Mouse (Mus musculus): ENCODE measurements around the gene Tmem198. TPM values are rescaled to one million over a fixed set of nuclear protein-coding genes. Genes with fewer than 3 reads are reported as not detected.

The Tmem198 gene
- total RNA-seq, 2 experiments from 2014 or later: 0.68 to 0.87 TPM

GRCm38 (mm10) chr1:75490785-75491551, 11.6 kb downstream of the Tmem198 start:
- no peak for DNase-seq

DNA sequence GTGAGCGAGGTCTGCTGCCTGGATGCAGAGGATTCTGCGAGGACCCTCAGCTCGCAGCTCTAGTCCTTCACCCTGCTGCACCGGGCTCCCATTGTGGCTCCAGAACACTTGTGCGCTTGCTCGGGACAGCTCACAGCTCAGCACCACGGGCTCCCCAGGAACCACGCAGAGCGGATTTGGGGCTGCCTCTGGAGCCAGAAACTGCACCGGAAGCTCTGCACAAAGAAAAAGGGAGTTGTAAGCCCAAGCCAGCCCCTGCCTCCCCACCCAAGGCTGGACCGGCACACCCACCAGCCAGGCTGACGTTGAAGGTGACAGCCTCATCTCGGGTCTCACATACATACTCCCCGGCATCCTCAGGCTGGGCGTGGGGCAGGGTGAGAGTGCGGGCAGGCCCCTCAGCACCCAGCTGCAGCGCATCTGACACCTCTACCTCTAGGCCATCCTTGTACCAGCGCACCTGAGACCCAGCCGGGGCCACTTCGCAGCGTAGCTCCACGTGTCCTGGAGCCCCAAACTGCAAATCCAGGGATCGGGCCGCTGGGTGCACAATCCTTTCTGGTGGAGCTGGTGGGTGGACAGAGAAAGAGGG, 13.3 kb downstream of the Tmem198 start:
- DNase-seq: no peak

GRCm38 (mm10) chr1:75494878-75495548, 15.7 kb downstream of the Tmem198 start:
- no peak for DNase-seq

GRCm38 (mm10) chr1:75498897-75499296, 19.6 kb downstream of the Tmem198 start:
- DNase-seq: no peak

DNA sequence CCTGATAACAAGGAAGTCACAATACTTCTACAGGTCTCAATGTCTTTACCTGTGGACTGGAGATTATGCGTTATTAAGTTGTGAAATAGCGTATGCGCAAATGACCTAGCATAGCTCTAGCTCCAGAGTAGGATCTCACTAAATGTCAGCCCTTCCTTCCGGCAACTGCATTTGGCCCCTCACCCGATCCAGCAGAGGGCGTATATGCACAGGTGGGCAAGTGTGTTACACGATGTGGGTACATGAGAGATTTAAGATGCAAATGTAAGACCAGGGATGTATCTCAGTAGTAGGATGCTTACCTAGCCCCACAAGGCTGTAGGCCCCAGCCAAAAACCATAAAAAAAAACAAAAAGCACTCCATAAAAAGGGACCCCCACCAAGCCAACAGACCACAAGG, 20.1 kb downstream of the Tmem198 start:
- no peak for DNase-seq

GRCm38 (mm10) chr1:75501905-75502304, 22.6 kb downstream of the Tmem198 start:
- DNase-seq: no peak

GRCm38 (mm10) chr1:75502945-75503650, 23.8 kb downstream of the Tmem198 start:
- no peak for DNase-seq

GRCm38 (mm10) chr1:75503651-75503980, 24.3 kb downstream of the Tmem198 start:
- DNase-seq: no peak

DNA sequence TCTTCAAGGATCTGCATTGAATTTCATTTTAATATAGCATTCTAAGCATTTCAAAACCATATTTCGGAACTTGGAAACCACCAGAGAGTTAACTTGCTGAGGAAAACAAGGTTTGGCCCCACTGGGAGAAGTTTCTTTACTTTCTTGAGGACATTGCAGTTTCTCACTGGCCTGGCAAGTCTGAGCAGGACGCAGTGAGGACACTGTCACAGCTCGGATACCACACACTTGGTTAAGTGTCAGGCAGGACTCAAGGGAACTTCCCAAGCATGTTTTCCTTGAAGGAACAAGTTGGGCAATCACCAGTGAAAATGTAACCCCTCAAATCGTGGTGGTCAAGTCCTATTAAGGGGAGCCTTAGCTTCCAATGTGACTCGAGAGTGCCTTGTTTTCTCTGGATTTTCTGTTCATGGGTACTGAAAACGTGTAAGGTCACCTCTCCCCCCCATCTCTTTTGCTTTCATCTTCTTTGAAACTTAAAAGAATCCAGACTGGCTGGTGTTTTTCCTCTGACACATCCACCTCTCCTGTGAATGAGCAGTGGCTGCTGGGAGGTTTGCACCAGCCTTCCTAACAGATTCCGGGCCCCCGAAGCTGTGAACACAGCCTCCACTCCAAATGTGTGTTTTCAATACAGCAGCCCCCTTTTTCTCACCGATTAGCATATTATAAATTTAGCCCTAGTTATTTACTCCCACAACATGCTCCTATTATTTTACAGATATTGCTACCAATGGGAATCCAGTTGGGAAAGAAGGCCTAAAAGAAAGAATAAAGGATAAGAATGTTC, 25.1 kb downstream of the Tmem198 start:
- DNase-seq: no peak

DNA sequence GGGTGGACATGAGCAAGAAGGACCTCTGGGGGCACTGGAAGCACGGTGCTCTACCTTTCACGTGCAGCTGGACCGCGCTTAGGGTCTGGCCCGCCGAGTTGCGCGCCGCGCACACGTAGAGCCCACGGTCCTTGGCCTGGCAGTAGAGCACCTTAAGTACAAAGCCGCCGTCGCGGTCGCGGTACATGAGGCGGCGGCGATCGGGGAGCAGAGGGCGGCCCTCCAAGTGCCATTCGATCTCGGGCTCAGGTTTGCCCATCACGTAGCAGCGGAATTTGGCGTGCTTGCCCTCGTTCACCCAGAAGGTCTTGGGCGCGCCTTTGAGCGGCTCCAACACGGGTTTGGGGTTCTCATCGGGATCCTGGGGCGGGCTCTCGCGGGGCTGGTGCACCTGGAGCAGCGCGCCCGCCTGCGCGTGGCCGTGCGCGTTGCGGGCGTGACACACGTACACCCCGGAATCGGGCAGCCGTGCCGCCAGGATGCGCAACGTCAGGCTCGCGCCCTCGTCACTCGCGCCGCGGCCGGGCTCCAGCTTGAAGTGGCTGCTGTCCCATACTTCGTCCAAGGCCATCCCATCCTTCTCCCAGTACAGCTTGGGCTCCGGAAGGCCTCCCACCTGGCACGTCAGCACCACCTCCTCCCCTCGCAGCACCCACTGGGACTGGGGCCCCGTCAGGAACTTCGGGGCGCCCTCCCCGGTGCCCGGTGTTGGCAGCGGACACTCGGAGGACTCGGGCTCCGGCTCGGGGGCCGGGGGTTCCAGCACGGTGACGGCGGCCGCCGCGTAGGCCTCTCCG, 26.0 kb downstream of the Tmem198 start:
- peak; percentile 77 for DNase-seq

DNA sequence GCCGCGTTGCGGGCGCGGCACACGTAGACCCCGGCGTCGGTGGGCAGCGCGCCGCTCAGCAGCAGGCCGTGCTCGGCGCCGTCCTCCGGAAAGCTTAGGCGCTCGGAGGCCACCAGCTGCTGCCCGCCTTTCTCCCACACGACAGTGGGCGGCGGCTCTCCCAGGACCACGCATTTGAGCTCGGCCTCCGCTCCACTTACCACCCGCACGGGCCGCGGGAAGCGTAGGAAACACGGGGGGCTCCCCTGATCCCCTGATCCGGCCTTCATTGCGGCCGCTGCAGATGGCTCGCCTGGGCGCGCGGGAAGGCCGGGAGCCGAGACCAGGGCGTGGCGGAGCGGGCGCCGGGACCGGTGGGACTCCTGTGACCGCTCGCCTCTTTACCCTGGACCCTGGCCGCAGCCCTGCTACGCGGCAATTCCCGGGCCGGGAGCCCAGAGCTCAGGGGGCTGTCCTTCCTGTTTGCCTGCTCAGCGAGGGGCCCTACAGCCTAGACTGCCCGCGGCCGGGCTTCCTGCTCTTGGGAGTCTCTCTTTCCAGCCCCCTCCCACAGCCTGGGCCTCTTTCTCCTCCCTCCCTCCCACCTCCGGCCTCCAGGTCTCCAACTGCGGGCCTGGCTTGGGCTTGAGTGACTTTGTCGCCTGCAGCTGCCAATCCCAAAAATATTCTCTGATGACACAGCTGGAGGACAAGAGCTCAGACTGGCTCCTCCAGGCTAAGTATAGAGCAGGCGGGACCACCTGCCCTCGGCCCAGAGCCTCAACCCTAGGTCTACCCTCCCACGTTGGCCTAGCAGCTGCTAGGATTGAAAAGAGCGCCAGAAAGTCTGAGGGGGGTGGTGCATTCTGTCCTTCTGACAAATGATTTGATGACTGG, 26.9 kb downstream of the Tmem198 start, which contains the start of gene Obsl1:
Gene Obsl1, minus strand, starts transcription at position 497 of the 876 bp plus-strand sequence.
- peak; percentile 82 for DNase-seq

GRCm38 (mm10) chr1:75507006-75507405, 27.7 kb downstream of the Tmem198 start, which contains the start of gene Inha:
TSS of gene Inha (plus strand) at chr1:75507077.
- no peak for DNase-seq

GRCm38 (mm10) chr1:75509586-75509985, 30.3 kb downstream of the Tmem198 start:
- no peak for DNase-seq

- no peak for DNase-seq
These were observed 30.8 kb downstream of the Tmem198 start for GRCm38 (mm10) chr1:75510154-75510553.

- DNase-seq: no peak
These were observed 32.3 kb downstream of the Tmem198 start for GRCm38 (mm10) chr1:75511437-75512210.

DNA sequence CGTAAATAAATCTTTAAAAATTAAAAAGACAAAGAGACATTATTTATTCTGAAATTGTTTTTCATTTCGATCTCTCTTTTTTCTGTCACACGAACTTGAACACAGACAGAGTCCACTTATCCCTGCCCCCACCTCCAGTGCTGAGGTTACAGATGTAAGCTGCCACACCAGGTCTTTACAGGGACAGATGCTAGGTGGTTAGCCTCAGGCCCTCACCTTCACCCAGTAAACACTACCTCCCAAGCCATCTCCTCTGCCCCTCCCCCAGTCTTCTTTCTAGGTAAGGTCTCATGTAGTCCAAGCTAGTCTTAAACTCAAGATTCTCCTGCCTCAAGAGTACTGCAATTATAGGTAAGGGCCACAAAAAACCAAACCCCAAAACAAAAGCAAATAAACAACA, 33.2 kb downstream of the Tmem198 start:
- DNase-seq: no peak

- DNase-seq: no peak
These were observed 37.5 kb downstream of the Tmem198 start for GRCm38 (mm10) chr1:75516703-75517380.

GRCm38 (mm10) chr1:75517984-75518383, 38.7 kb downstream of the Tmem198 start:
- DNase-seq: no peak

- no peak for DNase-seq
These were observed 39.1 kb downstream of the Tmem198 start for GRCm38 (mm10) chr1:75518427-75518826.
